Mouse (Mus musculus) erythroblast, embryonic 14.5 days (primary cell): Measurements from ENCODE around the gene Cbs.

ENCODE experiments used
- GATA1 ChIP-seq: IDR thresholded peaks from 2 replicates; pipeline ENCODE4 v1.6.1; 2012; ENCODE audit warnings: low read length, inconsistent platforms, mixed read lengths
- TAL1 ChIP-seq: IDR thresholded peaks from 3 replicates; pipeline ENCODE4 v1.6.1; 2012; ENCODE audit warnings: low read length, inconsistent platforms, mixed read lengths

DNA sequence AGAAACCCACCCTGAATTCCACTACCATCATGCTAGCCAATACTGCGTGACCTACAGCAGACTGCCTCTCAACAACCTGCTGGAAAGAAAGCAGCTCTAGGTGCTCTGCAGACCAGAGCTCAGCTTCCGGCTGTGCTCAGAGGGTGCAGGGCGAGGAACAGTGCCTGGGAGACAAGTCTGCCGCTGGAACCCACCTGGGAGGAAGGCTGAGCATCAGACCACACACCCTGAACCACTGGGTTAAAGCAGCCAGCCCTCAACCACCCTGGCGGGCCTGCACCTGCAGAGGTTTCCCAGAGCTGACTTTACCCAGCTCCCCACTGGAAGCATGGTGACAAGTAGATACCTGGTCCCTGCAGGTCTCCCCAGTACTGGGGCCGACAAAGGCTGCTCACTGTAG is 16.2 kb upstream of the Cbs start:
- TF ChIP-seq TAL1 (no peak), GATA1 (no peak)
